Mouse (Mus musculus) left cerebral cortex, postnatal 14 days (tissue): Measurements from ENCODE around the gene Dock1. TPM values are rescaled to one million over a fixed set of nuclear protein-coding genes. Genes with fewer than 3 reads are reported as not detected.
A peak's percentile ranks its signal among the peaks of the same experiment; 100 is the strongest.

ENCODE experiments used
- DNase-seq, 2 experiments: peaks; one replicate each; pipeline ENCODE4 v3.0.0; 2021 to 2022; ENCODE audit warnings: low spot score in 2 of 2, mixed read lengths in 1 of 2
- intact Hi-C: fragments of 180-260 bp; cut with DNase I; formaldehyde crosslinking; loops from one replicate; pipeline ENCODE4 v1.15.1; 2025
- total RNA-seq, 2 experiments: library from RNA; stranded (reverse); gene quantifications; 2 replicates each; pipeline ENCODE4 v1.2.3; 2021

Gene Dock1
- total RNA-seq, 2 experiments from 2014 or later = 19.3 to 21.5 TPM

- DNase-seq = no peak
- intact Hi-C loops = no loop called here
Observed at GRCm38 (mm10) chr7:135017531-135017930, 347.1 kb downstream of the Dock1 start.

- intact Hi-C loops = no loop called here
- DNase-seq = no peak
Observed at GRCm38 (mm10) chr7:135020762-135021161, 350.3 kb downstream of the Dock1 start.

- intact Hi-C loops = no loop called here
- no peak for DNase-seq
Observed at GRCm38 (mm10) chr7:135021544-135022100, 351.2 kb downstream of the Dock1 start.

DNA sequence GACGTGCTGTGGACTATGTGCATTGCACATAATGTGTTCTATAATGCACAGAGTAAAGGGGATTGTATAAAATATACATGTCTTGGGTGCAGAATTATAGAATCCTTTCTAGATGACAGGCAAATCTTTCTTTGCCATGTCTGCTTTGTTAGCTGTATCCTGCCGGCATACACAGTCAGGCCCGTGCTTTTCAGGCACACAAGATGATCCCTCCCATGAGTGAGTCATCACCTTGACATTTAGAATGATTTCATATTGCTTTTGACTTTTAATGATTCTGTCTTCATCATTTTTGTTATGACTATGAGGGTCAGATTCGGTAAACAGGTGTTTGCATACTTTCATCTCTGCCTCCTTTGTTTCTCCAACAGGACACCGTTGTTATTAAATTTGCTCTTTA, 354.1 kb downstream of the Dock1 start:
- intact Hi-C loops = no loop called here
- no peak for DNase-seq

DNA sequence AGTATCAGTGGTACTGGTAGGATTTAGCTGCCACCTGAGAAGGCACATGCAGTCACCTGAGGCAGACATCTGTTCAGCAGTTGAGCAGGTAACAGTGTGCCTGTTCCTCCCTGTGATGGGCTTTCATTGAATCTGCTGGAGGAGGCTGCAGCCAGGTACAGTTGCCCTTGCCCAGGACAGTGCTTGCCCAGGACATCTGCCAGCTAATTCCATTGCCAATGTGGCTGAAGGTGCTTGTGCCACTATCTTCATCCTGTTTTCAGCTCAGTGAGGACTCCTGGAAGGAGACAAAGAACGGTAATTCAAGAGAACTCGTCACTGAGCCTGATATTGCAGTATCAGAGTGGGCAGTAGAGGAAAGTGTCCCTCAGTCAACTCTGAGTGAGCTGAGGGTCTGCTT, 358.3 kb downstream of the Dock1 start:
- DNase-seq = no peak
- intact Hi-C loops = no loop called here

DNA sequence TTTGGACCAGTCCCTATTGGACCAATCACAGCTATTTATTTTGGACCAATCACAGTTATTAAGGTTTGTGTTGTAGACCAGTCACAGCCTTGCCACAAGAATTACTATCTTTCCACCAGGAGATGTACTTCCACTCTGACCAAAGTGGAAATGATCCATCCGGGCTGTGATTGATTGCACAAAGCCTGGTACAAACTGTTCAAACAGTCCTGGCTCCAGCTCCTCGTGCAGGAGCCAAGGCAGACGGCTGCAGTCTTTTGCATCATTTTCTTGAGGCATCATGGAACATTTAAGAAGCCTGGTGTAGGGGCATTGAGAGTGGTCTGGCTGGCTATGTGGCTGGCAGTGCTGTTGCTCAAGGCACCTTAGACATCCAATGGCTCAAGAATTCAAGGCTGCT, 358.7 kb downstream of the Dock1 start:
- intact Hi-C loops = no loop called here

GRCm38 (mm10) chr7:135031466-135031865, 361.0 kb downstream of the Dock1 start:
- no peak for DNase-seq
- intact Hi-C loops = no loop called here

More for the DNA sequence above, 358.7 kb downstream of the Dock1 start:
- DNase-seq = peak; percentile 8 to 21

GRCm38 (mm10) chr7:135034811-135035210, 364.4 kb downstream of the Dock1 start:
- no peak for DNase-seq
- intact Hi-C loops = no loop called here

DNA sequence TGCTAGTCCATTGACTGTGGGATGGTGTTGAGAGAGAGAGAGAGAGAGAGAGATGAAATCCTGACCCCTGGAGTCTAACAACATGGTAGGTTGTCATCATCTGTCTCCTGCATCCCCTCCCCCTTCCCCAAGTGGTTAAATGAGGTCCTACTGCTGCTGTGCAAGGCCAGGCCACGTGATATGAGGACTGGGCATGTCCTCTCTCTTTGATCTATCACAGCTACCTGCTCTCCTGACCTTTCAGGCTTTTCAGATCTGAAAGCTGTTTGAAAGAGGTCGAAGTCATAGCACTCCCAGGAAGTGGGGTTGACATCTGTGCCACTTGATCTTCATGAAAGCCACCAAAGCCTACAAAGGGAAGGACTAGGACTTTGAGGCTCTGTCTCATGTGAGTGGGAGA, 365.2 kb downstream of the Dock1 start:
- intact Hi-C loops = no loop called here
- DNase-seq = no peak

GRCm38 (mm10) chr7:135038930-135039329, 368.5 kb downstream of the Dock1 start:
- no peak for DNase-seq
- intact Hi-C loops = no loop called here

DNA sequence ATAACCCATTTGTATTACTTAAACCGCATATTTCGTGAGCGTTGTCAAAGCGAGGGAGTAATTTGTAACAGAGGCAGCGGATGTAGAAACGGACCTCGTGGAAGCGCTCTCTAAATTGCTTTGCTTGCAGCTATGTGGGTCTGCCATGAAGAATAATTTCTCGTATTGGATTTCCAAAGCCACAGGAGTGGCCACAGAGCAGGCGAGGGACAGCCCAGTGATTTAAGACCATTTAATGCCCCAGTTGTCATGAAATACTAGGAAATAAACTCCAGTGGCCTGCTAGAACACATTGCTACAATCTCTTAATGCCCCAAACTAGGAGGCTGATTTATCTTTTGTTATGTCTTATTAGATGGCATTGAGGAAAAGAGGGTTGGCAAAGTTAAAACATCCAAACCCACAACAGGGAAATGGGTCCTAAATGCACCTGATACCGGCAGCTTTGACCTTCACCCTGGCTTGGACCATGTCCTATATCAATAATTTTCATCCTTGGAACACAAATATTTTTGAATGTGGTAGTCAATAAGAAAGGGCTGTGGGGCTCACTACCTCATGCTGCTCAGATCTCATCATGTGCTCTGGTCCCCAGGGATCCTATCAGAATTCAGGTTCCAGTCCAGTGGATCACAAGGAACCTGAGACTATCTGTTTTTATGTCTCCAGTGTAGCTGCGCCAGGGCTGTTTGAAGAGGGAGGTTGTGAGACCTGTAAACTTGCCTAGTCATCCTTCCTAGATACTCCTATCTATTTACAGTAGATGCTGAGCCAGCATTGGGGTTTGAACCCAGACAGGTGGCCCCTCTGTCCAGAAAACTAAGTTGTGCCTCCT, 373.7 kb downstream of the Dock1 start:
- intact Hi-C loops = no loop called here
- no peak for DNase-seq

GRCm38 (mm10) chr7:135049416-135049815, 379.0 kb downstream of the Dock1 start:
- DNase-seq = no peak
- intact Hi-C loops = no loop called here

DNA sequence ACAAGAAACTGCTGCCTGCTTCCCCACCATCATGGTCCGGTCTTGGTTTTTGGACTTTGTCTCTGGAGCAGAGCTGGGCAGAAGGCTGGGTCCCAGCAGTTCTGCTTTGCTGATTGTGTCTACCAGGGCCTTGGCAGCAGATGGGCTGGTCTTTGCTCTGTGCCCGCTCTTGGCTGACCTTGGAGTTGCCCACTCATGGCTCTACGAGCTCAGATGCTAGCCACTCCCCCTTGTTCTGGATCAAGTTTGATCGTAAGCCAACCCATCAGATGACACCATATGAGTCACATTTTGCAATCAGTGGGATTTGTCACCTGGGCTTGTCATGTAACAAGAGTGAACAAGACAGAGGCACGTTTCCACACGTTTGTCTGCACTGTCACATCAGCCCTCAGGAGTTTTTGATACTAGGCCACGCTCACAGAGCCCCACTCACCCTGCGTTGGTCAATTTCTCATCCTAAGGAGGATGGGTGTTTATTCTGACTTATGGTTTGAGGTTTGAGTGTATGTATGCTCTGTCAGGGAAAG, 382.8 kb downstream of the Dock1 start:
- DNase-seq = no peak
- intact Hi-C loops = no loop called here

- DNase-seq = peak in 1 of 2 experiments; percentile 7
- intact Hi-C loops = no loop called here
Observed at GRCm38 (mm10) chr7:135054664-135055063, 384.2 kb downstream of the Dock1 start.

DNA sequence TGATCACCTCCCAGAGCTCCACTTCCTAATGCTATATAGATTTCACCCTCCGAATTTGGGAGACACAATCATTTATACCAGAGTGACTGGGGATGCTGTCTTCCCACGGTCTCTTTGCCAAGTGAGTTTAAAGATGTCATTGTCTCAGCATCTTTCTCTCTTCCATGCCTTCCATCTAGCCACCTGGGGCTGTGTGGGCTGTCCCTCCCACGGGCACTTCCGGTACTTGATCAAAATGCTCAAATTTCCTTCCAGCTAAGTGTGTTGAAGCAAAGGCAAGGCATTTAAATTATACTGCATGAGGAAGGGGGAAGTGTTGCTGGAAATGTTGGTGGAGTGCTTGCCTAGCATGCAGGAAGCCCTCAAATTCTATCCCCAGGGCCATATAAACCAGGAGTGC, 388.6 kb downstream of the Dock1 start:
- DNase-seq = peak; percentile 19 to 37
- intact Hi-C loops = no loop called here

DNA sequence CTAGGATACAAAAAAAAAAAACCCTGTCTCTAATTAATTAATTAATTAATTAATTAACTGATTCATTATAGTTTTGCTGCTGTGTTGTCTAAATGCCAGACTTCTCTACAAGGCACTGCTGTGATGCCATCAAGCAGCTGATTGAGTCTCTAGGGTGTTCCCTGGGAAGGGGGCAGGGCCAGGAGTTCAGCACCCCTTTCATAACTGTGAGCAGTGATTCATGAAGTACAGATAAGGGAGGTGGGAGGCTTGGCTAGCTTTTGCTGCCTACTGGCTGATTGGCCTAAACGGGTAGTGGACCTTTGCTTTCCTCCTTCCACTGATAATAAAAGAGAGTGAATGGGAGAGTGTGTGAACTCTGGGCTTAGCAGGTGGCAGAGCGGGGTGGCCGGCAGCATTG, 389.1 kb downstream of the Dock1 start:
- intact Hi-C loops = no loop called here
- DNase-seq = no peak

GRCm38 (mm10) chr7:135063886-135064285, 393.4 kb downstream of the Dock1 start:
- no peak for DNase-seq
- intact Hi-C loops = no loop called here

- intact Hi-C loops = no loop called here
- DNase-seq = no peak
Observed at GRCm38 (mm10) chr7:135065301-135065700, 394.8 kb downstream of the Dock1 start.

- intact Hi-C loops = no loop called here
- no peak for DNase-seq
Observed at GRCm38 (mm10) chr7:135068887-135069286, 398.4 kb downstream of the Dock1 start.

- no peak for DNase-seq
- intact Hi-C loops = no loop called here
Observed at GRCm38 (mm10) chr7:135076904-135077303, 406.4 kb downstream of the Dock1 start.

DNA sequence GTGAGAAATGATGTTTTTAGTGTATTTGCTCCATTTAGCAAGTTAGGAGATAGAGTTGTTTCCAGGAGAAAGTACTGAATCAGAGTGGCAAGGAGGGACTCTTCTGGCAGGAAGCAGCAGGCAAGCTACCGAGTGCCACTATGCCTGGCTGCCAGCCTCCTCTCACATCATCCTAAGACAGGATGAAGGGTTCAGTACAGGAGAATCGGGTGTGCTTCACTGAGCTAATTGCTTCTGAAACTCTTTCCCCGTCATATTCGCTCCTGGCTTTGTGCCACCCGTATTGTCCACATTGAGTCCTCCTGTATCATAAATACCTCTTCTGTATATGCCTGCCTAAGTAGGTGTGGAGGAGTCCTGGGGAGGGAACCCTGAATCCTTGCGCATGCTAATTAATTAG, 406.9 kb downstream of the Dock1 start:
- peak in 1 of 2 experiments; percentile 15 for DNase-seq
- intact Hi-C loops = no loop called here
